Mouse (Mus musculus) cerebellum, adult 2 months (tissue): ENCODE results near the gene Xpo5.

Experiments
- CTCF ChIP-seq: fragments of 200-500 bp; IDR thresholded peaks from 2 replicates; pipeline ENCODE4 v1.5.1; 2011; ENCODE audit warnings: low read depth, mild to moderate bottlenecking, control low read depth, low read length, moderate library complexity, borderline replicate concordance; ENCODE audit not compliant: insufficient read depth
- POLR2A ChIP-seq: fragments of 200-500 bp; IDR thresholded peaks from 2 replicates; pipeline ENCODE4 v1.6.1; 2011; ENCODE audit warnings: low read length, control low read depth, borderline replicate concordance; ENCODE audit not compliant: insufficient read depth

DNA sequence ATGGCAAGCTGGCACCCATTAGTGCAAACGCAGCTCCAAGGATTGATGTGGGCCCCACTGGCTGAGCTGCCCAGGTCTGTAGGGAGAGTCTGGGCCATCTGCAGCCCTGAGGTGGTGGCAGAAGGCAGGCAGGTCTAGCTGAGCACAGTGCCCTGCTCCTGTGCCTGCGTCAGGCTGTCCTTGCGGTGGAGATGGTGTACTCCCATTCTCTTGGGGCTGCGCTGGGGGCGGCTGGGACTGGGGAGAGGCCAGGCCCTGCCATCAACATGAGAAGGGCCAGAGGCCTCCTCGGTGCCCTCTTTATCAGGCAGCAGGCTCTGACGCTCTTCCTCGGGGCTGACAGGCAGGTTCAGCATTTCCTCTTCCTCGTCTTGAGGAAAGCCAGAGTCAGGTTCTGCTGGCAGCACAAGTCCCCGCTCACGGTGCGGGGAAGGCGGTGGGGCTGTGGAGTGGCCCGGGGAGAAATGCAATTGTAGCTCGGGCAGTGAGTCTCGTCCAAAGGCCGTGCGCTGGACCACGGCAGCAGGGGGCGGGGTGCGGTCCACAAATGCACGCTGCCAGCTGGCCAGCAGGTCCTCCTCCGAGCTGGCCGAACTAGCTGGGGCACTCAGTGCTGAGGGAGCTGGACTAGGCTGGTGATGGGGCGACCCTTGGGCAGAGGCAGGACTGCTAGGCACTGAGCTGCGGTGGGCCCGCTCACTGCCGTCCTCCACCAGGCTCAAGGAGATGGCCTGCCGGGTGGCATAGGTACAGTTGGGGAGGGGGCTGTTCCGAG, 55.9 kb downstream of the Xpo5 start:
- TF ChIP-seq CTCF (no peak), POLR2A (no peak)
